Mouse (Mus musculus) thymus, adult 18-20 months (tissue): ENCODE results near the gene Cbarp.
A peak's percentile ranks its signal among the peaks of the same experiment; 100 is the strongest.

Experiments used
- DNase-seq, 2 experiments: peaks; one replicate each; pipeline ENCODE4 v3.0.0; 2022; ENCODE audit warnings: mixed read lengths in 2 of 2

Cbarp gene

GRCm38 (mm10) chr10:80156002-80156751 lies 15.5 kb upstream of the Cbarp start:
- DNase-seq, result no peak

- no peak for DNase-seq
These were observed 14.6 kb upstream of the Cbarp start for GRCm38 (mm10) chr10:80155277-80155676.

GRCm38 (mm10) chr10:80154384-80154783 lies 13.7 kb upstream of the Cbarp start:
- DNase-seq, result no peak

GRCm38 (mm10) chr10:80153713-80154112 lies 13.1 kb upstream of the Cbarp start:
- no peak for DNase-seq

GRCm38 (mm10) chr10:80152873-80153260 lies 12.2 kb upstream of the Cbarp start:
- DNase-seq, result peak in 1 of 2 experiments; percentile 52

- peak in 1 of 2 experiments; percentile 51 for DNase-seq
These were observed 11.6 kb upstream of the Cbarp start for GRCm38 (mm10) chr10:80152071-80152872.

- peak; percentile 67 to 78 for DNase-seq
These were observed 10.8 kb upstream of the Cbarp start for GRCm38 (mm10) chr10:80151211-80152034.

GRCm38 (mm10) chr10:80150226-80151210 lies 9.9 kb upstream of the Cbarp start:
- peak; percentile 71 to 77 for DNase-seq

- DNase-seq, result peak; percentile 98 to 99
These were observed 8.9 kb upstream of the Cbarp start for GRCm38 (mm10) chr10:80149291-80150225.

- DNase-seq, result peak; percentile 88
These were observed 8.1 kb upstream of the Cbarp start for GRCm38 (mm10) chr10:80148610-80149290.

- DNase-seq, result peak; percentile 63 to 75
These were observed 7.3 kb upstream of the Cbarp start, which contains the start of gene Midn for GRCm38 (mm10) chr10:80147719-80148601. Gene Midn, plus strand, starts transcription at chr10:80148272.

GRCm38 (mm10) chr10:80147146-80147718 lies 6.6 kb upstream of the Cbarp start:
- DNase-seq, result no peak

- DNase-seq, result no peak
These were observed 6.0 kb upstream of the Cbarp start for GRCm38 (mm10) chr10:80146568-80147011.

GRCm38 (mm10) chr10:80145896-80146295 lies 5.3 kb upstream of the Cbarp start:
- DNase-seq, result peak in 1 of 2 experiments; percentile 52

GRCm38 (mm10) chr10:80144864-80145838 lies 4.5 kb upstream of the Cbarp start:
- peak; percentile 57 to 64 for DNase-seq

- no peak for DNase-seq
These were observed 3.5 kb upstream of the Cbarp start for GRCm38 (mm10) chr10:80144159-80144558.

- no peak for DNase-seq
These were observed 3.0 kb upstream of the Cbarp start for GRCm38 (mm10) chr10:80143664-80144063.
